Mouse (Mus musculus) urinary bladder, adult 18-20 months (tissue): ENCODE results near the gene Slc28a1.
"Not testable (repeated sequence)": the region's sequence is repeated elsewhere in the genome, so short reads cannot be mapped to it uniquely, and the experiment has no call there.

Experiments used
- DNase-seq, 2 experiments: peaks; one replicate each; pipeline ENCODE4 v3.0.0; 2022; ENCODE audit warnings: low spot score in 2 of 2, mixed read lengths in 2 of 2

Slc28a1 gene

GRCm38 (mm10) chr7:81124773-81125172 lies 10.2 kb downstream of the Slc28a1 start:
- peak in 1 of 2 experiments; percentile 48 for DNase-seq

DNA sequence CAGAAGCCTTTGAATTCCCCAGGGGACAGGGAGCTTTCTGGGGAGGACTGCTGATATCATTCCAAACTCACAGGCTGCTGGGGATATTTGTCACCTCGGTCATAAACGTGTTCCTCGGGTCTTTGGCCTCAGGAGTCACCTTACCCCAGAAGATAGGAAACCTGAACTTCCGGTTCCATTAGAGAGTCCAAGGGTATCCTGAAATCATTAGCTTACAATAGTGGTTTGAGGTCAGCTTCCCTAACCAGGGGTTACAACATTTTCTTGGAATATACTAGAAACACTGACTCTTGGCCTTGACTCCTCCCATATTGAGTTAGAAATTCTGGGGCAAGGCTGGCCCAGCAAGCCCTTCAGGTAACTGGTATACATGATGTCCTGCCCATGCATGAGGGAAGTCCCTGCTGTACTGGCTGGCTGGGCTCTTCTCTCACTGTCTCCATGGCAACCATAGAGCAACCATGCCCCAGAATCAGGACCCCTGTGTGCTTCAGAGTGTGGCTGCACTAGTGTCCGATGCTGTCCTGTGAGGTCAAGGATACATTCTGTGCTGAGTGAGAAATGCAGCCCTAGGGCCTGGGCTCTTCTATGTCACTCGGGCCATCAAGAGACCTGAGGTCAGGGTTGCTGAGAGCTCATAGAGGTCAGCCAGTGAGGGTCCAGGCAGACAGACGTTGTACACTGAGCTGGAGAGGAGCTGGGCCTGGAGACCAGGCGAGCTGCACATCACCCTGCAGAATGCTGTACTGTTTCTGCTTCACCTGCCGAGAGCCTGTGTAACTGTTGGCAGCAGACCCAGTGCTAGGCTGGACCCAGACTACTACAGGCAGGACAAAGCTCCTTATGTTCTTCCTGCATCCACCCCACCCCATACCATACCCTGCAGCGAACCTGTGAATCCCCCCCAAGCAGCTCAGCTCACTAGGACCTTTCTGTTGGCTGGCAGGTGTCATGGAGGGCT lies 10.9 kb downstream of the Slc28a1 start:
- no peak for DNase-seq

- DNase-seq: no peak
Observed at GRCm38 (mm10) chr7:81131864-81132263, 17.3 kb downstream of the Slc28a1 start.

GRCm38 (mm10) chr7:81132851-81133279 lies 18.3 kb downstream of the Slc28a1 start:
- DNase-seq: peak in 1 of 2 experiments; percentile 31

- DNase-seq: no peak
Observed at GRCm38 (mm10) chr7:81133416-81133815, 18.8 kb downstream of the Slc28a1 start.

- no peak for DNase-seq
Observed at GRCm38 (mm10) chr7:81133941-81134340, 19.3 kb downstream of the Slc28a1 start.

DNA sequence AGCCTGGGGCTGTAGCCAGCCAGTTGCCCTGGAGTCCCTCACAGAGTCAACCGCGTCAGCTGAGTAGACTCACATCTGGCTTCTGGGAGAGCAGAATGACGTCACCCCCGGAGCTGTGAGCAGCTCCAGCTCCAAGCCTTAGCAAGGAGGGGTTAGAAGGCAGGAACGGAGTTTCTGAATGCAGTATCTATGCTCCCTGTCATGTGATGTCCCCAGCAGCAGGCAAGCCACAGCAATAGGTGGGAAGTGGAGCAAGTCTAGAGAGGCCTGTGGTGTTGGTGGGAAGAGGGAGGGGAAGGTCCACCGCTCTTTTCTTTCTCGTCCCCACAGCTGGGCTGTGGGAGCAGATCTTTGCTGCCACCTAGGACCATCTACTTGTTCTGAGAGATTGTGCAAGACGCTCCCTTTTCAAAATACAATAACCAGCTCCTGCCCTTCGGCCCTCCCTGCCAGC lies 20.0 kb downstream of the Slc28a1 start:
- peak; percentile 21 to 53 for DNase-seq

- DNase-seq: no peak
Observed at GRCm38 (mm10) chr7:81137292-81137691, 22.7 kb downstream of the Slc28a1 start.

DNA sequence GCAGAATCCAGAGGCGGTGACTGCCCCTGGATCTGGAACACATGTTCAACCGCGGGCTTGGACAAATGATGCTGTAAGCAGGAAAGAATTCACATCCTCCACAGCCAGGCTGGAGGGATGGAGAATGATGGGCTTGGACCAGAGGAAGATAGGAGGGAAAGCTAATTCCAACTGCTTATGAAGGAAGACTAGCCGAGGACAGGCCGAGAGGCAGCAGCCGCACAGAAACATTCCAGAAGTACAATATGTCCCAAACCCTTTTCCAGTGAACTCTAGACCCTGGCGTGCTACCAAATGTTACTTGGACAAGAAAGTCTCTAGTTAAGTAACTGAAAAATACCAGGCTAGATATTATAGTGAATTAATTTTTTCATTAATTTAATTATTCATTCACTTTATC lies 24.5 kb downstream of the Slc28a1 start:
- peak in 1 of 2 experiments; percentile 48 for DNase-seq

DNA sequence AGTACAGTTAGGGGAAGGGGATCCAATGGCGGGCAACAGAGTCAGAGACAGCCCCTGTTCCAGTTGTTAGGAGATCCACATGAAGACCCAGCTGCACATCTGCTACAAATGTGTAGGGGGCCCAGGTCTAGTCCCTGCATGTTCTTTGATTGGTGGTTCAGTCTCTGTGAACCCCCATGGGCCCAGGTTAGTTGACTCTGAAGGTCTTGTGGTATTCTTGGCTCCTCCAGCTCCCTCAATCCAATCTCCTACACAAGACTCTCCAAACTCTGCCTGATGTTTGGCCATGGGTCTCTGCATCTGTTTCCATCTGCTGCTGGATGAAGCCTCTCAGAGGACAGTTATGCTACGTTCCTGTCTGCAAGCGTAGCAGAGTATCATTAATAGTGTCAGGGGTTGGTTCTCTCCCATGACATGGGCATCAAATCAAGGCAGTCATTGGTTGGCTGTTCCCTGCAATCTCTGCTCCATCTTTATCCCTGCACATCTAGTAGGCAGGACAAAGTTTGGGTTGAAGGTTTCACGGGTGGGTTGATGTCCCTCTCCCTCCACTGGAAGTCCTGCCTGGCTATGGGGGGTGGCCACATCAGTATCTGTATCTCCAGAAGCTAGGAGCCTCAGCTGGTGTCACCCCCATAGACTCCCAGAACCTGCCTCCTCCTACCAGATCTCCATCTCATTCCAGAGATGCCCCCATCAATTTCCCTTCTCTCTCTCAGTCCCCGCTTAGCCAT lies 25.2 kb downstream of the Slc28a1 start:
- no peak for DNase-seq

DNA sequence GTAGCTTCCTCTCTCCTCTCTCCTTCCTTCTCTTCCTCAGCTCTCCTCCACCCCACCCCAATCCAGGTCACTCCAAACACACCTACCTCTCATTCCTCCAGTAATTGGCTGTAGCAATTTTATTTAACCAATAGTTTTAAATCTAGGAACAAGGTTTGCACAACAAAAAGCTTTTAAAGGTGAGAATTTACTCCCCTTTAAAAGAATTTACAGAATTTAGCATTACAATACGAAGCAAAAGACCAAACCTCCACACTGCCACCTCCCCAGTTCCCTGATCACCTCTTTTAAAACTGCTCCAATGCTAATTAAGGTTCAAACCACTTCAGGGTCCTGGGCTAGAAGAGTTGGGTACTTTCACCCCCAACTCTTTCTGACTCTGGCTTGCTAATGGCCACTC lies 26.9 kb downstream of the Slc28a1 start:
- DNase-seq: no peak

- DNase-seq: not testable (repeated sequence)
Observed at GRCm38 (mm10) chr7:81143056-81143455, 28.5 kb downstream of the Slc28a1 start.

GRCm38 (mm10) chr7:81149759-81150158 lies 35.2 kb downstream of the Slc28a1 start:
- DNase-seq: no peak

DNA sequence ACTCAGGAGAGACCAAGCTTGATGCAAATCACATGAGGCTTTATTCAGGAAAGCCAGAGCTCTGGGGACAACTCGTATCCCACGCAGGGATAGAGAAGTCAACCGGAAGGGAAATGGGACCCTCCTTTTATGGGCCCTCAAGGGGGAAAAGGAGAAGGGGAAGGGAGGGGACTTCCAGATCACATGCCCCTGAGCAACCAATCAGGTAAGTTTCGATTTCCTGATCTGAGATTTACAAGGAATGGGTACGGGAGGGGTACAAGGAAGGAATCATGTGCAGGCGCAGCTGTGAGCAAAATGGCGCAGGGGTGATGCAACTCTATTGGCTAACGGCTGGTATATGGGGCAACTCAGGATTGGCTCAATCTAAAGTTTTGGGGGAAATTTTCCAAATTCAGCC lies 36.6 kb downstream of the Slc28a1 start:
- no peak for DNase-seq

- DNase-seq: no peak
Observed at GRCm38 (mm10) chr7:81152306-81152705, 37.7 kb downstream of the Slc28a1 start.

DNA sequence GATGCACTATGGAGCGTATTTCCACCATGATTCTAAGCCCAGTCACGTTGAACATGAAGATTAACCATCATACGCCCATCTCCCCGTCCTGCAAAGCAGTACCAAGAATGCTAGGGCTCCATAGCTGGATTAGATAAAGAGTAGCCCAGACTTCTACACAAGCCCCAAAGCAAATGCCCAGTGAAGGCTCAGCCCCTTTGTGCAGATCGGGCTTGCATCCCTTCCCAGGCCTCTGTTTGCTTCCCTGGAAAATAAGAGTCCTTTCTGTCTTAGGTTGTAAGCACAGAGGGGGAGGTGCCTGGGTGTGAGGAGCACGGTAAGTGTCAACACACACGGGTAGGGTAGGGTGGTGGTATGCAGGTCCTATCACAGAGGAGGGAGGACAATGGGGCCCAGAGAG lies 38.2 kb downstream of the Slc28a1 start:
- DNase-seq: no peak

DNA sequence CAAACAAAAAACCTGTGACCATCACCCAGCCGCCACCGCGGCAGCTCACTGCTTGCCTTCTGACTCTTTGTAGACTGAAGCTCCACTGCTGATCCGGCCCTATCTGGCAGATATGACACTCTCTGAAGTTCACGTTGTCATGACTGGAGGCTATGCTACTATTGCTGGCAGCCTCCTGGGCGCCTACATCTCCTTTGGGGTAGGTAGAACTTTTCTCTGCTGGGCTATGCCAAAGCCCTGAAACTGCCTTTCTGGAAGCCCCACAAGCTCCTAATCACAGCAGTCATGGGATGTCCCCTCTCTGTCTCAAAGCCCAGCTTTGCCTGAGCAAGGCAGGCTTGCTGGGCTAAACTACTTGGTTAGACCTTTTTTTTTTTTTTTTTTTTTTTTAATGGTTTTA lies 38.7 kb downstream of the Slc28a1 start:
- no peak for DNase-seq

GRCm38 (mm10) chr7:81154244-81154643 lies 39.6 kb downstream of the Slc28a1 start:
- DNase-seq: not testable (repeated sequence)

DNA sequence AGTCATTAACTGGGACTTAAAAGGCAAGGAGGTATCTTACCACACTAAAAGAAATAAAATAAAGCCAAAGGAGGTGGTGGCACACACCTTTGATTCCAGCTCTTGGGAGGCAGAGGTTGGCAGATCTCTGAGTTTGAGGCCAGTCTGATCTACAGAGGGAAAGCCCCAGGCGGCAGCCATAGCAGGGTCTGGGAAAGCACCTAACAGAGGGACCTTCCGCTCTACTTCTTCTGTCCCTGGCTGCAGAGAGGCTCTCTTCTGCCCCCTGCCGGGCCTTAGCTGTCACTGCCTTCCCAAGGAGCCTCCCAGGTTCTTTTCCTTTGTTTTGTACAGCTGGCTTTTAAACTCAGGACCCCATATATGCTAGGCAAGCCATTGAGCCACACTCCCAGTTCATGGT lies 40.4 kb downstream of the Slc28a1 start:
- no peak for DNase-seq

DNA sequence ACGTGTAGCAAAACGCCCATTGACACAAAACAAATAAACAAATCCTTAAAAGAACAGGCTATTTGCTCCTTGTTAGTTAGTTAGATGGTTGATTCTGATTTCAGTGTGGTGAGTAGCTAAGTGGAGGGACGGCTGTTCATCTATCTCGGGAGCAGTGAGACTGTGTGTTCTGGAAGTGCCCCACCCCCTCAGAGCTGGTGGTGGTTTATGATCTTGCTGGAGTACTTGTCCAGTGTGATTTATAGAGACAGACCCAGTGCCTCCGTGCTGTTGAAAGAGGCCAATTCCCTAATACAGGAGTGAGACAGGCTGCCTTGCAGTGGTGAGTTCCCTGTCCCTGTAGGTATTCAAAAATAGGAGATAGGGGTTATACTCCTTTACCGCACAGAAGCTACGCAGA lies 44.3 kb downstream of the Slc28a1 start:
- no peak for DNase-seq

DNA sequence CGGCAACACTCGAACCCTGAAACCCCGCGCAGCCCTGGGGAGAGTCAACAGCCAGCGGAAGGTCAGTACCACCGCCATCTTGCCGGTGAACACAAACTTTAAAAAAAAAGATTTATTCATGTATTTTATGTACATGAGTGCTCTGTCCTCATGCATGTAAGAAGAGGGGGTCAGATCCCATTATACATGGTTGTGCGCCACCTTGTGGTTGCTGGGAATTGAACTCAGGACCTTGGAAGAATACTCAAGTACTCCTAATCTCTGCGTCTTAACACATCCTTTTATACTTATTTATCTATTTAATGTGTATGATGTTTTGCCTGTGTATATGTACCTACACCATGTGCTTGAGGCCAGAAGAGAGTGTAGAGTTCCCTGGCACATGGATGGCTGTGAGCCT lies 47.1 kb downstream of the Slc28a1 start:
- no peak for DNase-seq

DNA sequence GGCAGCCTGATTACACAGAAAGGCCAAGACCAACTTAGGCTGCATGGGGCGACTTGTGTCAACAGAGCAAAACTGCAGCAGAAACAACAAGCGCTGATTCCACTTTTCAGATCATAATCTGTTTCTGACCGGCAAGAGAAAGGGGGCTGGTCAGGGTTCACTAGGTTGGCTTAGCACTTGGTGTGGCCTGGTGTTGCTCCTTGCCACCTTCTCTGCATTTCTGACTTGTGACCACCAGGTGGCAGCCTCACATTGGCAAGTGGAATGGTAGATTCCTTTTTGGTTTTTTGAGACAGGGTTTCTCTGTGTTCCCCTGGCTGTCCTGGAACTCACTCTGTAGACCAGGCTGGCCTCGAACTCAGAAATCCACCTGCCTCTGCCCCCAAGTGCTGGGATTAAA lies 47.7 kb downstream of the Slc28a1 start:
- DNase-seq: peak; percentile 41 to 54

DNA sequence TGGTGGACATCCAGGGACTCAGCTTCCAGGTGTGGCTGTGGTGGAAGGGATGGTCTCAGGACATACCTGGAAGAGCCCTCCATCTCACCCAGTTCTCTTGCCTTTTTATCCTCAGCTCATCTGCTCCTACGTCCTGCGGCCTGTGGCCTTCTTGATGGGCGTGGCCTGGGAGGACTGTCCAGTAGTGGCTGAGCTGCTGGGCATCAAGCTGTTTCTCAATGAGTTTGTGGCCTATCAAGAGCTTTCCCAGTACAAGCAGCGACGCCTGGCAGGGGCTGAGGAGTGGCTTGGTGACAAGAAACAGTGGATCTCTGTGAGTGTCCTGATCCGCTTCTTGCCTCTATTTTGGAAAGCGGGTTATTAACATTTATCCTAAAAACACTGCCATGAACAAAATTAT lies 49.8 kb downstream of the Slc28a1 start:
- no peak for DNase-seq
